Mouse (Mus musculus) CH12.LX (cell line): ENCODE data around the gene Zic4.

Source experiments
- BHLHE40 ChIP-seq: IDR thresholded peaks from 2 replicates; pipeline ENCODE4 v1.6.1; 2011; ENCODE audit warnings: mild to moderate bottlenecking, low read depth, low read length, improper control_type of control experiment
- CTCF ChIP-seq, 2 experiments: IDR thresholded peaks in 1 of 2; conservative IDR thresholded peaks in 1 of 2; 2 replicates each; pipeline ENCODE4 v1.5.1; 2011 to 2012; ENCODE audit warnings: low read depth in 2 of 2, low read length in 2 of 2, improper control_type of control experiment in 1 of 2, inconsistent platforms in 1 of 2, mild to moderate bottlenecking in 1 of 2, moderate library complexity in 1 of 2
- EP300 ChIP-seq: IDR thresholded peaks from 2 replicates; pipeline ENCODE4 v1.6.1; 2011; ENCODE audit warnings: low read length, improper control_type of control experiment
- GABPA ChIP-seq: IDR thresholded peaks from 2 replicates; pipeline ENCODE4 v1.6.1; 2012; ENCODE audit warnings: low read depth, low read length, improper control_type of control experiment, inconsistent platforms; ENCODE audit not compliant: insufficient replicate concordance
- IRF4 ChIP-seq: IDR thresholded peaks from 2 replicates; pipeline ENCODE4 v1.6.1; 2014; ENCODE audit warnings: low read depth, mild to moderate bottlenecking, inconsistent platforms, low read length, improper control_type of control experiment
- POLR2A ChIP-seq: IDR thresholded peaks from 2 replicates; pipeline ENCODE4 v1.6.1; 2011; ENCODE audit warnings: low read depth, mild to moderate bottlenecking, improper control_type of control experiment, low read length
- USF1 ChIP-seq: IDR thresholded peaks from 2 replicates; pipeline ENCODE4 v1.6.1; 2014; ENCODE audit warnings: low read depth, mild to moderate bottlenecking, inconsistent platforms, low read length, improper control_type of control experiment

GRCm38 (mm10) chr9:91406258-91406763 lies 44.1 kb downstream of the Zic4 start:
- TF ChIP-seq POLR2A (no peak), CTCF (conservative IDR thresholded peaks at IDR 0.05 in 1 of 2, IDR thresholded peaks at IDR 0.05 in 1 of 2; ENCODE audit: low read depth in 2 of 2, low read length in 2 of 2) (no peak), BHLHE40 (no peak), GABPA (no peak), USF1 (no peak), IRF4 (no peak), EP300 (no peak)
